Mouse (Mus musculus): ENCODE data around the gene Vpreb1. TPM values are rescaled to one million over a fixed set of nuclear protein-coding genes. Genes with fewer than 3 reads are reported as not detected.

Vpreb1 gene
- polyA plus RNA-seq, 1 experiment from 2014 or later, result 1.8 TPM

DNA sequence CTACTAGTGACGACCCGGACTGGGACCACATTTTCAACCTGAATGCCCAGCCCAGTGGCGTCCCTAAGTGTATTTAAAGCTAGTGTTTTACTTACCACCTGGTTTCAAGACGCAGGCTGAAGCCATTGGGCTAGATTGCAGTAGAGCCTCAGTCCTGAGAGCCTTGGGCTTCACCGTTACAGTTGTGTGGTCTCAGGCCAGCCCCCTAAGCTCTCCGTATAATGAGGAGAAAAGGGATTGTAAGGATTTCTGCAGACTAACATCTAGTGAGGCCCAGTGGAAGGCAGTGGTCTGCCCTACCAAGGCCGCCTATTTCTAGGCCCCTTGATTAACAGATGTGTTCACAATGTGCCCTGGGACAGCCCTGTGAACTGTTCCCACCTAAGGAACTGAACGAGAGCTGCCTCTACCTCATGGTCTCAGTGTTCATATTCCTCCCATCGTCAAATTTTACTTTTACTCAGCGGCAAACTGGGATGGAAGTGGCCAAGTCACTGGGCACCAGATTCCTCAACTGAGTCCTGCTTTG, 26.5 kb upstream of the Vpreb1 start:
- 28% methylated on average over 10 of the region's 10 CpGs for WGBS
- H3K4me2 ChIP-seq (ENCODE audit: low read depth, low read length), result peak overlapping the region; percentile 83
- H3K4me3 ChIP-seq (ENCODE audit: low read depth, low read length), result peak overlapping the region; percentile 59
- DNase-seq (ENCODE audit: low spot score), result peak; percentile 11
- H3K9ac ChIP-seq (replicated peaks; ENCODE audit: low read length), result peak overlapping the region; percentile 72
- no peak overlapping the region for H3K27ac ChIP-seq (replicated peaks; ENCODE audit: low read depth, low read length)
- no peaks in the 10 kb centered on the region for H3K4me1 ChIP-seq (ENCODE audit: control insufficient read depth, insufficient read depth, low read length)
- no peaks in the 10 kb centered on the region; the same call in 1 of the 2 replicates for H3K36me3 ChIP-seq (replicated peaks; ENCODE audit: control insufficient read depth, insufficient read depth, low read depth, low read length)
- H3K9me3 ChIP-seq (replicated peaks; ENCODE audit: control insufficient read depth, low read length), result no peaks in the 10 kb centered on the region
- no peak for ATAC-seq (replicated peaks; ENCODE audit: insufficient number of reproducible peaks, low FRiP score, low TSS enrichment, low read depth)
- no peaks in the 10 kb centered on the region for H3K27me3 ChIP-seq (ENCODE audit: control insufficient read depth, insufficient read depth, low read length)

DNA sequence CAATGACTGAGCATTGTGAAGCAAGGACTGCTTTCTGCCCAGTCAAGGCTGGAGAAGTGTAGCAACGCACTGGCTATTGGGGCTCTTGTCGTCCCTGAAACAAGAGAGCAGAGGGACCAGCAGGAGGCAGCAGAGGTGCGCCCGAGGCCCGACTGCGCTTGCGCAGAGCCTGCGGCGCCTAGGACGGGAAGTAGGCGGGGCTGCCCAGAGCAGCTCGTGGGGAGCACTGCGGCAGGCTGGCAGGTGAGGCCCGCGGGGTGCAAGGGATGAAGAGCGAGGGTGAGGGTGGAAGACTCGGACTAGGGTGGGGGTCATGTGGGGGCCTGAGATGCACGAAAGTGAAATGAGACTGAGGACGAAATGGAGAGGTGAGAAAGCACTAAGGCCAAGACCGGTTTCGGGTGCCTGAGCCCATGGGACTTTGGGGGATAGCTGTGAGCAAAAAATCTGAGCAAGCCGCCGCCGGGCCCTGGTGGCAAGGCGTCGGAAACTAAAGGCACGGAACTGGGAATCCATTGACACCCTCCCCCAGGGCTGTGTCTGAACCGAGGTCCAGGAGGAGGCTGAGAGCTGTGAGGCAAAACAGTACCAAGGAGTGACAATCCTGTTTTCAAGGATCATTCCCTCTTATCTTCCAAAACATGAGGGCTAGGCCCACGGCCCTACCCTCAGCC, 25.9 kb upstream of the Vpreb1 start, which contains the start of gene Ppm1f:
TSS of gene Ppm1f (plus strand) at position 88 of the 674 bp plus-strand sequence.
- H3K4me3 ChIP-seq (ENCODE audit: low read depth, low read length), result peak within 1 kb of the TSS; percentile 59
- WGBS, result under 1% methylated on average over 29 of the region's 29 CpGs
- peak; percentile 90 for ATAC-seq (replicated peaks; ENCODE audit: insufficient number of reproducible peaks, low FRiP score, low TSS enrichment, low read depth)
- H3K9ac ChIP-seq (replicated peaks; ENCODE audit: low read length), result peak within 1 kb of the TSS; percentile 72
- no peak within 1 kb of the TSS for H3K27ac ChIP-seq (replicated peaks; ENCODE audit: low read depth, low read length)
- no peaks in the 10 kb centered on the region for H3K9me3 ChIP-seq (replicated peaks; ENCODE audit: control insufficient read depth, low read length)
- DNase-seq (ENCODE audit: low spot score), result peak; percentile 94
- no peaks in the 10 kb centered on the region for H3K27me3 ChIP-seq (ENCODE audit: control insufficient read depth, insufficient read depth, low read length)
- peak within 1 kb of the TSS; percentile 83 for H3K4me2 ChIP-seq (ENCODE audit: low read depth, low read length)
- H3K4me1 ChIP-seq (ENCODE audit: control insufficient read depth, insufficient read depth, low read length), result no peaks in the 10 kb centered on the region
- H3K36me3 ChIP-seq (replicated peaks; ENCODE audit: control insufficient read depth, insufficient read depth, low read depth, low read length), result no peaks in the 10 kb centered on the region; the same call in none of the 2 replicates

DNA sequence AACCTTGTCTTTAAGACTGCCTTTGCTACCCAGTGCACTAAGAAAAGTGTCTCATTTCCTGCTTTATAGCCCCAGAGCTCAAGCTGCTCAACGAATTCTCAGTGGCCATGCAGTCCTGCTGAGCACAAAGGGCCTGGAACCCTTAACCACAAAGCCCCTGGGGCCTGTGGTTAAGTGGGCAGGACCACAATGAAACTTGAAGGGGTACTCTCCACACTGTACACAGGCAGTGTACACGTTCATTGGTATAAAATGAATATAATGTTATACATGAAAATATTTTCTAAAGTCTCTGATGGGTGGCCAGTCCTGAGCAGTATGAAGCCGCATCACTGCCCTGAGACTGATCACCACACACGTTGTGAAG, 25.4 kb upstream of the Vpreb1 start:
- Histone ChIP-seq H3K9ac (replicated peaks; ENCODE audit: low read length) (peak overlapping the region; percentile 72; the same call in 1 of the 2 replicates), H3K4me2 (ENCODE audit: low read depth, low read length) (no peak overlapping the region), H3K4me1 (ENCODE audit: control insufficient read depth, insufficient read depth, low read length) (no peaks in the 10 kb centered on the region), H3K27ac (replicated peaks; ENCODE audit: low read depth, low read length) (no peak overlapping the region), H3K27me3 (ENCODE audit: control insufficient read depth, insufficient read depth, low read length) (no peaks in the 10 kb centered on the region), H3K36me3 (replicated peaks; ENCODE audit: control insufficient read depth, insufficient read depth, low read depth, low read length) (peaks cover 2% of the 10 kb centered on the region), H3K4me3 (ENCODE audit: low read depth, low read length) (no peak overlapping the region), H3K9me3 (replicated peaks; ENCODE audit: control insufficient read depth, low read length) (no peaks in the 10 kb centered on the region)
- 25% methylated on average over 4 of the region's 4 CpGs for WGBS
- no peak for DNase-seq (ENCODE audit: low spot score)
- no peak for ATAC-seq (replicated peaks; ENCODE audit: insufficient number of reproducible peaks, low FRiP score, low TSS enrichment, low read depth)

DNA sequence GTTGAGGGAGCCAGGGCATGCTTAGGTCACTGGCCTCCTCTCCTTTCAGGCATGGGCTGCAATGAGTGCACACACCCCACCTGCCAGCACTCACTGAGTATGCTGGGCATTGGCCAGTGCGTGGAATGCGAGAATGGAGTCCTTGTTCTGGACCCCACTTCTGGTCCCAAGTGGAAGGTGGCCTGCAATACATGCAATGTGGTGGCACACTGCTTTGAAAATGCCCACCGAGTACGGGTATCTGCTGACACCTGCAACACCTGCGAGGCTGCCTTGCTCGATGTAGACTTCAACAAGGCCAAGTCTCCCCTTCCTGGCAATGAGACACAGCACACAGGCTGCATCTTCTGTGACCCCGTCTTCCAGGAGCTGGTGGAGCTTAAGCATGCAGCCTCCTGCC, 21.7 kb upstream of the Vpreb1 start:
- Histone ChIP-seq H3K27me3 (ENCODE audit: control insufficient read depth, insufficient read depth, low read length) (no peaks in the 10 kb centered on the region), H3K27ac (replicated peaks; ENCODE audit: low read depth, low read length) (no peak overlapping the region), H3K4me3 (ENCODE audit: low read depth, low read length) (no peak overlapping the region), H3K9me3 (replicated peaks; ENCODE audit: control insufficient read depth, low read length) (no peaks in the 10 kb centered on the region), H3K4me1 (ENCODE audit: control insufficient read depth, insufficient read depth, low read length) (no peaks in the 10 kb centered on the region), H3K36me3 (replicated peaks; ENCODE audit: control insufficient read depth, insufficient read depth, low read depth, low read length) (peaks cover 5% of the 10 kb centered on the region), H3K4me2 (ENCODE audit: low read depth, low read length) (no peak overlapping the region), H3K9ac (replicated peaks; ENCODE audit: low read length) (no peak overlapping the region)
- no peak for DNase-seq (ENCODE audit: low spot score)
- no peak for ATAC-seq (replicated peaks; ENCODE audit: insufficient number of reproducible peaks, low FRiP score, low TSS enrichment, low read depth)
- WGBS, result 96% methylated on average over 7 of the region's 7 CpGs

DNA sequence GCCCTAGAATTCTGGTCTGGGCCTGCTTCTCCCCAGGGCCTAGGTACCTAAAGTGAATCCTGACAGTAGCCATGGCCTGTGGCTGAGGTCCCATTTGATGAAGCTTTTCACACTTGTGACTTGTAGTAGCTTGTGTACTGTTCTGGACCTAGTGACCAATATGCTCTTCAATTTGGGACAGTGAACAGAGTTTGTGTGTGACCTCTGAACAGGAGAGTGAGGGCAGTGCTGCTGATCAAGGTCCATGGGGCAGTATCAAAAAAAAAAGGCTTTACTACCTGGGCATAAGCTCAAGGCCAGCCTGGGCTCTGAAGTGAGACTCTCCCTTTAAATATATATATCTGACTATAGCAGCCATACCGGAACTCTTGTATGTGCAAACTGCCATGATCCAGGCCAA, 17.7 kb upstream of the Vpreb1 start:
- peaks cover 5% of the 10 kb centered on the region for H3K36me3 ChIP-seq (replicated peaks; ENCODE audit: control insufficient read depth, insufficient read depth, low read depth, low read length)

DNA sequence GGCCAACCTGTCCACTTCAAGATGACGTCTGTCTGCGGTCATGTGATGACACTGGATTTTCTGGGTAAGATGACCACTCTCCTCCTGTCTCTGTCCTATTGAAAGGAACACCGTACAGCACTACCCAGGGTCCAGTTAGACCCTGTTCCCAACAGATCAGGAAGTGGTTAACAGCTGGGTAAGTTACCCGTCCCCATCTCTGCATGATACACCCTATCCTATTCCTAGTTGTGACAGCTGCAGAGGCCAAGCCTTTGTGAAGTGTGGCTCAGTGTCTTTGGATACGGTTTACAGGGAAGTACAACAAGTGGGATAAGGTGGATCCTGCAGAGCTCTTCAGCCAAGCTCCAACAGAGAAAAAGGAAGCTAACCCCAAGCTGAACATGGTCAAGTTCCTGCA, 8.4 kb upstream of the Vpreb1 start:
- no peaks in the 10 kb centered on the region for H3K27me3 ChIP-seq (ENCODE audit: control insufficient read depth, insufficient read depth, low read length)
- WGBS, result 86% methylated on average over 5 of the region's 5 CpGs
- ATAC-seq (replicated peaks; ENCODE audit: insufficient number of reproducible peaks, low FRiP score, low TSS enrichment, low read depth) (no peak), DNase-seq (ENCODE audit: low spot score) (no peak)
- H3K36me3 ChIP-seq (replicated peaks; ENCODE audit: control insufficient read depth, insufficient read depth, low read depth, low read length), result no peaks in the 10 kb centered on the region; the same call in none of the 2 replicates
- H3K4me1 ChIP-seq (ENCODE audit: control insufficient read depth, insufficient read depth, low read length), result no peaks in the 10 kb centered on the region
- H3K9me3 ChIP-seq (replicated peaks; ENCODE audit: control insufficient read depth, low read length), result no peaks in the 10 kb centered on the region
- no peak overlapping the region for H3K4me2 ChIP-seq (ENCODE audit: low read depth, low read length)
- no peak overlapping the region for H3K9ac ChIP-seq (replicated peaks; ENCODE audit: low read length)
- H3K4me3 ChIP-seq (ENCODE audit: low read depth, low read length), result no peak overlapping the region
- no peak overlapping the region for H3K27ac ChIP-seq (replicated peaks; ENCODE audit: low read depth, low read length)

More for the DNA sequence above, 17.7 kb upstream of the Vpreb1 start:
- DNase-seq (ENCODE audit: low spot score) (no peak), ATAC-seq (replicated peaks; ENCODE audit: insufficient number of reproducible peaks, low FRiP score, low TSS enrichment, low read depth) (no peak)
- Histone ChIP-seq H3K4me2 (ENCODE audit: low read depth, low read length) (no peak overlapping the region), H3K9me3 (replicated peaks; ENCODE audit: control insufficient read depth, low read length) (no peaks in the 10 kb centered on the region), H3K27me3 (ENCODE audit: control insufficient read depth, insufficient read depth, low read length) (no peaks in the 10 kb centered on the region), H3K9ac (replicated peaks; ENCODE audit: low read length) (no peak overlapping the region), H3K4me1 (ENCODE audit: control insufficient read depth, insufficient read depth, low read length) (no peaks in the 10 kb centered on the region), H3K27ac (replicated peaks; ENCODE audit: low read depth, low read length) (no peak overlapping the region), H3K4me3 (ENCODE audit: low read depth, low read length) (no peak overlapping the region)
- 92% methylated on average over 1 of the region's 1 CpGs for WGBS

DNA sequence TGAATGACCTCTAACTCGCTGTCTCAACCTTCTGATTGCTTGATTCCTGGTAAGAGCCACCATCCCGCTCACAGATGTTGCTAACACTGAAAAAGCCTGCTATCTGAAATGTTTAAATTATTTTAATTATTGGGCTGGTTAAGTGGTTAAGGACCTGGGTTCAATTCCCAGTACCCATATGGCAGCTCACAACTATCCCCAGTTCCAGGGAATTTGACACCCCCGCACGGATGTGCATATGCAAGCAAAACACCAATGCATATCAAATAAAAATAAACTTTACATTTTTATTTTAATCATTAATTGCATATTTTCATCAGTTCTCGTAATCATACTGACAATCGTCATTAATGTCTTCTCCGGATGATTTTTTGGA, 414 bp downstream of the Vpreb1 start:
- peak overlapping the region; percentile 76 for H3K9ac ChIP-seq (replicated peaks; ENCODE audit: low read length)
- H3K36me3 ChIP-seq (replicated peaks; ENCODE audit: control insufficient read depth, insufficient read depth, low read depth, low read length), result no peaks in the 10 kb centered on the region
- H3K4me1 ChIP-seq (ENCODE audit: control insufficient read depth, insufficient read depth, low read length), result no peaks in the 10 kb centered on the region
- H3K4me3 ChIP-seq (ENCODE audit: low read depth, low read length), result peak overlapping the region; percentile 55
- ATAC-seq (replicated peaks; ENCODE audit: insufficient number of reproducible peaks, low FRiP score, low TSS enrichment, low read depth) (peak; percentile 57), DNase-seq (ENCODE audit: low spot score) (peak; percentile 2)
- WGBS, result 32% methylated on average over 7 of the region's 7 CpGs
- H3K27me3 ChIP-seq (ENCODE audit: control insufficient read depth, insufficient read depth, low read length), result no peaks in the 10 kb centered on the region
- H3K9me3 ChIP-seq (replicated peaks; ENCODE audit: control insufficient read depth, low read length), result no peaks in the 10 kb centered on the region
- H3K27ac ChIP-seq (replicated peaks; ENCODE audit: low read depth, low read length), result 0 out of 2 replicates have a peak overlapping the region, but pooled peaks have one; percentile 79
- H3K4me2 ChIP-seq (ENCODE audit: low read depth, low read length), result peak overlapping the region; percentile 0; the same call in 1 of the 2 replicates

Data from embryonic facial prominence, embryonic 11.5 days (tissue).